Mouse (Mus musculus): ENCODE measurements around the gene Nutf2.

GRCm38 (mm10) chr8:105859314-105859713 is 1.1 kb upstream of the Nutf2 start:
- peak; percentile 43; the same call in 1 of the 2 replicates for TF ChIP-seq GATA1 (IDR thresholded peaks at IDR 0.05; ENCODE audit: low read length)
- TF ChIP-seq TAL1 (IDR thresholded peaks at IDR 0.05; ENCODE audit: low read length): peak; percentile 66

Measured in erythroblast, embryonic 14.5 days (primary cell).